Mouse (Mus musculus) CH12F3 (cell line): Measurements from ENCODE around the gene Radil.

Source experiments
- in situ Hi-C: fragments of 300-500 bp; cut with MboI; formaldehyde crosslinking; loops from 2 replicates; pipeline ENCODE4 v1.14.3; 2020; ENCODE audit warnings: low sequenced_read_pairs

Gene Radil

DNA sequence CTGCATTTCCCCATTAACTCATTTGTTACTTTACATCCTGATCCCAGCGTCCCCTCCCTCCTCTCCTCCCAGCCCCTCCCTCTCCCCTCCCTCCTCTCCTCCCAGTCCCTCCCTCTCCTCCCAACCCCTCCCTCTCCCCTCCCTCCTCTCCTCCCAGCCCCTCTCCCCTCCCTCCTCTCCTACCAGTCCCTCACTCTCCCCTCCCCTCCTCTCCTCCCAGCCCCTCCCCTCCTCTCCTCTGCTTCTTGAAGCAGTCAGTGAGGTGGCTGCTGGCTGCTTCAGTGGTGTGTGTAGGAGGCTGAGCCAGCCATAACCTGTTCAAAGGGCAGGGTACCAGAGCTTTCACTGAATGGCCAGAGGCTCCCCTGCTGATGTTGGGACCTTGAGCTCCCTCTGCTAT lies 99.1 kb downstream of the Radil start:
- in situ Hi-C loops = no loop called here

- in situ Hi-C loops = no loop called here
These were observed 100.1 kb downstream of the Radil start for GRCm38 (mm10) chr5:142450846-142451245.

GRCm38 (mm10) chr5:142448623-142449022 lies 102.3 kb downstream of the Radil start:
- in situ Hi-C loops = loop anchor here (5.0 kb wide), 1 partner anchor 81 kb away; no protein-coding TSS in a partner anchor

DNA sequence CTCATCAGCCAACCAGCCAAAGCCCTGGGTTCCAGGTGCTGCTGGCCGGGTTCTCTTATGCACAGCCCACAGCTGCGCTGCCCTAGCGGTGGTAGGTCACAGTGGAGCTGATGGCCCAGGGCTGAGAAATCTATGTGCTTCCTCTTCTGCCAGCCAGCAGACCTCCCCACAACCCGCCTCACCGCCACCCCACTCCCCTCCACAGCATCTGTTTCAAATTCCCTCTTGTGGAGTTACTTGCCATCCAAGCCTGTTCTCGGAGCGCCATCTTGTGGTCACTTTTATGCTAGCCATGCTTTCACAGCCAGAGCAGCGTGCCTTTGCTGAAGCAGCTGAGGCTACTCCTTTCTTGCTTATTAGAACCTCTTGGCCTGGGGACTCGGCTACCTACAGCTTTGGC lies 102.8 kb downstream of the Radil start:
- in situ Hi-C loops = loop anchor here (5.0 kb wide), 1 partner anchor 81 kb away; no protein-coding TSS in a partner anchor

DNA sequence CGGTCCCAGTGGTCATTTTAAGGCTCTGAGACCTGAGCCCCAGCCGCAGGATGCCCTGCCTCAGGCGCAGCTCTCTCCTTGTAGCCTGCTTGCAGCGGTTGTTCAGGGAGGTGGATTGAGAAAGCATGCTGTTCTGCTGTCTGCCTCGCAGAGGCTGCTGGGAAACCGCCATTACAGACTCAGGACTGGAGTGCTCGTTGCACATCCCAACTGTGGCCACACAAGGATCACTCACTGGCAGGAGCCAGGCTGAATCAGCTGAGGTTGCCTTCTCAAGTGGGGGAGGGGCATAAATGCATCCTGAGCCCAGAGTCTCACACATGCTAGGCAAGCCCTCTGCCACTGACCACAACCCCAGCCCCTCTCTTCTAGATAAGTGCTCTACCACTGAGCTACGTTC lies 105.2 kb downstream of the Radil start:
- in situ Hi-C loops = loop anchor here (5.0 kb wide), 1 partner anchor 78 kb away; no protein-coding TSS in a partner anchor

DNA sequence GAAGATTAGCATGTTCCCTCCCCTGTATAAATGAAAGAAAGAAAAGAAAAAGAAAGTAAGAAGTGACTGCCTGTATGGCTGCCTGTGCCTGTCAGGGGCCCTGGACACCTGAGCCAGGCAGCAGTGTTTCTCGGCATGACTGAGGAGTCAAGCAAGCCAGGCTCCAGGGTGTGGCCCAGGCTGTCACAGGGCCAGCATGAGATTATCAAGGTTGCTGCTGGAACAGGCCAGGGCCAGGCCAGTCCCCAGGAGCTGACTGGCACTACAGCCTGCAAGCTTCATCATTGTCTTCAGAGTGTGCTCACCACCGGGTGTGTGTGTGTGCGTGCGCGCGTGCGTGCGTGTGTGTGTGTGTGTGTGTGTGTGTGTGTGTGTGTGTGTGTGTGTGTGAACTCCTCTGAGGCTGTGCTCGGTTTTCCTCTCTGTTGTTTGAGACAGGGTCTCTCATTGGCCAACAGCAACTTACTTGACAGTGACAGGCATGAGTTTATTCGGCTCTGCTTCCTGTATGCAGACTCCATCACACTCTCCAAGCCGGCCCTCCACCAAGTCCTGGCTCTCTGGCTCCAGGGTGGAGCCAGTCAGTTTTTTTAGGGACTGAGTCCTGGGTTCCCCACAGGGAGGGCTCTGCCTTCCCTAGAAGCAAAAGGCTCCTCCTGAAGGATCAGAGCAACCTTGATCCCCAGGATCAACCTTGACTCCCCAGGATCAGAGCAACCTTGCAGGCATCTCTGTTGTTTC lies 105.9 kb downstream of the Radil start:
- in situ Hi-C loops = loop anchor here (5.0 kb wide), 1 partner anchor 78 kb away; no protein-coding TSS in a partner anchor

- in situ Hi-C loops = no loop called here
These were observed 106.9 kb downstream of the Radil start for GRCm38 (mm10) chr5:142443994-142444393.

GRCm38 (mm10) chr5:142443514-142443913 lies 107.4 kb downstream of the Radil start:
- in situ Hi-C loops = no loop called here

DNA sequence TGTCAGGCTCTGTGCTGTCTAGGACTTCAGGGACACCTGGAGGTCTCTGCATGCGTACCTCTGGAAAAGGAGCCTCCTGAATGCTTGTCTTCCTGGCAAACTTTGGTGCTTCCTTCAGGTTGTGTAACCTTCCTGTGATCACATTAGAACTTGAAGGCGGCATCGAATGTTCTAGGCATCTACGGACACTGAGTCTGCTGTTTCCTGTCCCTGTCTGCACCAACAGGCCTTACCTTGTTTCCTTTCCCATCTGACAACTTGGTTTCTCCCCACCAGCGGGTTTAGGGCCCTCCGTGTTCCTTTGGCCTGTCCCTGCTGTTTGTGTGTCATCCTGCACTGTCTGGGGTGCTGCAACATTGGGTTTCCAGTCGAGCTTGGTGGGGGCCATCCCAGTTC lies 108.9 kb downstream of the Radil start:
- in situ Hi-C loops = no loop called here

DNA sequence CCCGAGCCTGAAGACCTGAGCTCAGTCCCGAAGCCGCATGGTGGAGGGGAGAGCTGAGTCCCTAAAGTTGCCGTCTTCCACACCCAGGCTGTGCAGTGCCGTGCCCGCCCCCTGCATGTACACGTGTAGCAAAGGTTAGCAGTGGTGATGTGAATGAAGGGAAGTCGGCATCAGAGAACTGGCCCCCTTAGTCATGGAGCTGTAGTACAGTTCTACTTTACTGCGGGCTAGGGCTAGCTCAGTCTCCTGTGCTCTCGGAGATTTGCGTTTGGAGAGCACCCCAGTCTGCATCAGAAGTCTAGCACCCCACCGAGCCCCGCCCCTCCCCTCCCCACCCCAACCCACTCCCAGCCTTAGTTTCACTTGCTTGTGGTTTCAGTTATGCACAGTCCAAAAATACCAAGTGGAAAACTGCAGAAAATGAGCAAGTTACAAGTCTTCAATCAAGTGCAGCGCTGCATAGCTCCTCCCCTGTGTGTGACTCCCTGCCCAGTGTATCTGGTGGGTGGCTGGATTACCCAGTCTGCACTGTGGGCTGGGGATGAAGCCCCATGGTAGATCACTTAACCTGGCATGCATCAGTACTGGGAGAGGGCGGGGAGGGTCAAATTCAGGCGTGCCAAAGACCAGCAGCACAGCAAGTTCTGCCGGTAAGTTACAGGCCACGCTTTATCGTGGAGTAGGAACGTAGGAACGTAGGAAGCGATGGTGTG lies 109.4 kb downstream of the Radil start:
- in situ Hi-C loops = no loop called here

- in situ Hi-C loops = no loop called here
These were observed 110.3 kb downstream of the Radil start for GRCm38 (mm10) chr5:142440451-142441147.

DNA sequence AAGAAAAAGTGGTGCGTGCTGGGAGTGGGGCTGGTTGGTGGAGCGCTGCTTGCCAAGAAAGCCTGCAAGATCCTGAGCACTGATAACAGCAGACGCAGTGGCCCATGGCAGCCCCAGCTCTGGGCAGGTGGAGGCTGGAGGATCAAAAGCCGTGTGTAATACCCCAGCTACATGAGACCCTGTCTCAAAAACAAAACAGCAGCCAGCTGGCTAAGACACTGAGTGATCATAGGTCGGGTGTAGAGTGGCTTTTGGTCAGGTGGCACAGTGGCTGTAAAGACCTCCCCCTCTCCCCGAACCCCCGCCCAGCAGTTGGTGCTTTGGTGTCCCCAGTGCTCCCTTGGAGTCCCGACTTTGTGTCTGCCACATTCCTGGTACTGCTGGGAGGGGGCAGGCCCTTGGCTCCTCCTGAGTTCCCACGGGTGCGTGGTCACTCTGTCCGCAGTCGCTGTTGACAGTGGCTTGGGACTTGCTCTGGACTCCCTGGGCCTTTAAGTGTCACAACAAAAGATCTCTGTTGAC lies 110.9 kb downstream of the Radil start:
- in situ Hi-C loops = no loop called here

- in situ Hi-C loops = no loop called here
These were observed 112.4 kb downstream of the Radil start for GRCm38 (mm10) chr5:142438380-142438938.

DNA sequence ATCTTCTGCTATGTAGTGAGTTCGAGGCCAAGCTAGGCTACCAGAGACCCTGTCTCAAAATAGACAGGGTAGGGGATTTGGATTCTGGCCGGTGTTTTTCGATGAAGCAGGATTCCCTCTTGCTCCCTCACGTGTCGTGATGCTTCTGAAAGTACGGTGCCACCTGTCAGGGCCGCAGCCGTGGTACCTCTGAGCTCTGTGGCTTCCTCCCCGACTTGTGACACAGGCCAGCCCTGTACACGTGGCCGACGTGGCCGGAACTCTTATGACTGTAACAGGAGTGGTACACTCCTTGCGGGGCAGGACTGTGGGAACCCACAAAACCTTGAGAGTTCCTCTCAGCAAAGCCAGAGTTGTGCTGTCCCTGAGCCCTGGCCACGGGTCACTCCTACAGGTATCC lies 115.2 kb downstream of the Radil start:
- in situ Hi-C loops = no loop called here
